Mouse (Mus musculus) left cerebral cortex, adult 6 months (tissue): ENCODE results near the gene Eif5b. TPM values are rescaled to one million over a fixed set of nuclear protein-coding genes. Genes with fewer than 3 reads are reported as not detected.

Source experiments
- long read RNA-seq, 2 experiments: library from polyadenylated mRNA; unstranded; transcript quantifications; one replicate each; pipeline ENCODE4 v2.0.0; 2019 to 2020
- polyA plus RNA-seq: library from polyadenylated mRNA; unstranded; fragments of <200 nt; fragmentation: Nextera tagmentation; gene quantifications from 2 replicates; pipeline ENCODE4 v1.2.3, GENCODE M21; 2021

The Eif5b gene
- 15.9 and 16.1 TPM in 2 replicates for polyA plus RNA-seq
- long read RNA-seq, experiment 1, partial matches to known transcripts, result 14 of 16 reads
- long read RNA-seq, experiment 1, other reads (novel, unspliced or antisense), result 2 of 16 reads
- long read RNA-seq, experiment 2, partial matches to known transcripts, result 62 of 69 reads
- long read RNA-seq, experiment 2, other reads (novel, unspliced or antisense), result 7 of 69 reads

DNA sequence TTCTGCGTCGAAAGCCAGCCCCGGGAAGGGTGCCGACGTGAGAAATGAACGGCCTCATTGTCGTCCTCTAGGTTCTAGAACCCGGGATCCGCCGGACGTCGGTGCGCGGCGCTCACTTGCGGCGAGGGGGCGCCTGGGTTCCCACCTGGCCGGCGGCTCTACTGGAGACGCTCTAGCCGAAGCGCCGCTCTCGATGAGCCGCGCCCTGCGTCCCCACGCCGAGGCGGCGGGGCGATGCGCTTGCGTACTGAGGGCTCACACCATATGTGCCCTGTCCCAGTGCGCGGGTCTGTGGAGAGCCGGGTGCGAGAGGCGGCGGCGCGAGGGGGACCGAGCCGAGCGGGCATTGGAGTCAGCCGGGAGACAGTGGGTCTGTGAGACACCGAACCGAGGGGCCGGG lies at the start of gene Eif5b, which contains the start of gene Txndc9:
Gene Eif5b (plus strand): TSS at position 144 of the 400 bp plus-strand sequence.
Gene Txndc9 (minus strand): TSS at position 27 of the 400 bp plus-strand sequence.

DNA sequence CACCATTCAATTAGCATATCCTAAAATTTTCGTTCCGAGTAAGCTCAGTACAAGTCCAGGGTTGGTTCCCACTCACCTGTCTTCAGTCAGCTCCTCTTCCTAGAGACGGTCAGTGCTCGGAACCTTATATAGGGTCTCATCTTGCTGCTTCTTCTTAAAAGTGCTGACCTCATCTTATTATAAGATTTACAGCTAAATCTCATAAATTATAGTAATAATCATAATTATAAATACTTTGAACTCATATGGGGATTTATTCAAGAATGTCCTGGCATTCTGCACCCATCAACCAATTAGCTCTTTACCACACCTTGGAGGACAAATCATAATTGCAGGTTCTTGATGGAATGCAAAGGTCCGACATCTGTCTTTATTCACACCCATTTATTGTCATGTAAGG lies 40.2 kb upstream of the Eif5b start, which contains the start of gene Lyg1:
Gene Lyg1 (minus strand): TSS at position 101 of the 400 bp plus-strand sequence.

Other genes with a start within 250 kb of the Eif5b start
- gene Tsga10, start 131.6 kb upstream of the Eif5b start, polyA plus RNA-seq, result 4.5 and 5.0 TPM in 2 replicates
- 6.0 and 6.4 TPM in 2 replicates for gene Lipt1, start 126.3 kb upstream of the Eif5b start, polyA plus RNA-seq
- gene Mitd1, start 107.6 kb upstream of the Eif5b start, polyA plus RNA-seq, result 10.4 and 11.2 TPM in 2 replicates
- 298 and 362 TPM in 2 replicates for gene Mrpl30, start 107.5 kb upstream of the Eif5b start, polyA plus RNA-seq
- gene Lyg2, start 81.5 kb upstream of the Eif5b start, polyA plus RNA-seq, result 0.05 TPM in 1 of 2 replicates, not detected in the other
- gene Lyg1, start 40.3 kb upstream of the Eif5b start, polyA plus RNA-seq, result not detected in 2 replicates
- gene Txndc9, start 117 bp upstream of the Eif5b start, polyA plus RNA-seq, result 71.2 and 81.6 TPM in 2 replicates
- 4.4 and 12.1 TPM in 2 replicates for gene Rev1, start 131.8 kb downstream of the Eif5b start, polyA plus RNA-seq